In genomic region chr9:57765364-57766351, GRCm38 (mm10) we compare ENCODE assay signal across 8 mouse cellular contexts. TPM values are rescaled to one million over a fixed set of nuclear protein-coding genes. Genes with fewer than 3 reads are reported as not detected.
DNase-seq lines count a peak whose midpoint lies in the region; ATAC-seq and TF ChIP-seq lines count a peak whose summit lies in the region.

TSS of gene Clk3 (minus strand) at chr9:57765860.

- H3K36me3 ChIP-seq in E14TG2a.4 (ENCODE audit: insufficient read depth, low read length) = peaks cover 14% of the 10 kb centered on the region
- H3K36me3 ChIP-seq in forebrain, embryonic 10.5 days (replicated peaks) = peaks cover 13% of the 10 kb centered on the region
- peaks cover 11% of the 10 kb centered on the region for H3K36me3 ChIP-seq in heart, embryonic 14.5 days (ENCODE audit: control insufficient read depth, insufficient read depth, low read length)
- peaks cover 17% of the 10 kb centered on the region for H3K36me3 ChIP-seq in liver, postnatal 0 days (replicated peaks; ENCODE audit: insufficient read depth, low read length)
- peaks cover 4% of the 10 kb centered on the region for H3K36me3 ChIP-seq in neural tube, embryonic 14.5 days (ENCODE audit: control insufficient read depth, insufficient read depth, low read length)

- H3K4me1 ChIP-seq in E14TG2a.4 (replicated peaks; ENCODE audit: low read depth, low read length) = peaks cover 44% of the 10 kb centered on the region
- H3K4me1 ChIP-seq in forebrain, embryonic 10.5 days = peaks cover 48% of the 10 kb centered on the region
- H3K4me1 ChIP-seq in heart, embryonic 14.5 days (ENCODE audit: control insufficient read depth in 2 of 2, insufficient read depth in 2 of 2, low read length in 2 of 2) = peaks cover 39 to 61% of the 10 kb centered on the region in 2 experiments
- H3K4me1 ChIP-seq in liver, postnatal 0 days (ENCODE audit: insufficient read depth) = peaks cover 62% of the 10 kb centered on the region
- H3K4me1 ChIP-seq in neural tube, embryonic 14.5 days (ENCODE audit: control insufficient read depth, insufficient read depth, low read length) = peaks cover 28% of the 10 kb centered on the region

- DNase-seq in brain, embryonic 18.5 days (ENCODE audit: low read depth, low spot score) = peak; percentile 57
- DNase-seq in forebrain, embryonic 10.5 days (ENCODE audit: extremely low spot score, low spot score) = no peak
- DNase-seq in kidney, postnatal 4 days = peak; percentile 79 to 86
- peak; percentile 79 for DNase-seq in liver, postnatal 0 days
- DNase-seq in testis, postnatal 14 days (ENCODE audit: low spot score) = peak; percentile 77

- TF ChIP-seq CTCF in E14TG2a.4 (conservative IDR thresholded peaks at IDR 0.05; ENCODE audit: low read length) = no peak
- peak; percentile 23; the same call in 1 of the 2 replicates for TF ChIP-seq CTCF in liver, postnatal 0 days (IDR thresholded peaks at IDR 0.05; ENCODE audit: low read depth)

- peaks cover 36% of the 10 kb centered on the region for H3K27me3 ChIP-seq in E14TG2a.4 (ENCODE audit: insufficient read depth, low read length)
- 0 out of 2 replicates have a peak, but pooled peaks cover 7% of the 10 kb centered on the region for H3K27me3 ChIP-seq in forebrain, embryonic 10.5 days (ENCODE audit: poor library complexity, severe bottlenecking)
- H3K27me3 ChIP-seq in heart, embryonic 14.5 days (ENCODE audit: control insufficient read depth, insufficient read depth, low read length) = no peaks in the 10 kb centered on the region
- H3K27me3 ChIP-seq in liver, postnatal 0 days (ENCODE audit: insufficient read depth, low read length) = no peaks in the 10 kb centered on the region
- H3K27me3 ChIP-seq in neural tube, embryonic 14.5 days (ENCODE audit: control insufficient read depth, insufficient read depth, low read length) = no peaks in the 10 kb centered on the region

- H3K4me2 ChIP-seq in heart, embryonic 14.5 days (ENCODE audit: low read length) = peak within 1 kb of the TSS; percentile 97
- peak within 1 kb of the TSS; percentile 94 for H3K4me2 ChIP-seq in liver, postnatal 0 days (ENCODE audit: low read depth, low read length)
- peak within 1 kb of the TSS; percentile 99 for H3K4me2 ChIP-seq in neural tube, embryonic 14.5 days (ENCODE audit: low read depth, low read length)

- H3K9me3 ChIP-seq in E14TG2a.4 (ENCODE audit: low read length) = no peaks in the 10 kb centered on the region
- H3K9me3 ChIP-seq in forebrain, embryonic 10.5 days = no peaks in the 10 kb centered on the region
- no peaks in the 10 kb centered on the region for H3K9me3 ChIP-seq in heart, embryonic 14.5 days (ENCODE audit: control insufficient read depth, low read length)
- H3K9me3 ChIP-seq in liver, postnatal 0 days (ENCODE audit: low read length) = no peaks in the 10 kb centered on the region
- H3K9me3 ChIP-seq in neural tube, embryonic 14.5 days (ENCODE audit: control insufficient read depth, low read length) = no peaks in the 10 kb centered on the region

- peak within 1 kb of the TSS; percentile 95 for H3K4me3 ChIP-seq in E14TG2a.4 (replicated peaks; ENCODE audit: low read length)
- peak within 1 kb of the TSS; percentile 95 for H3K4me3 ChIP-seq in forebrain, embryonic 10.5 days
- peak within 1 kb of the TSS; percentile 79 to 89 for H3K4me3 ChIP-seq in heart, embryonic 14.5 days (ENCODE audit: control insufficient read depth in 1 of 2, insufficient read depth in 1 of 2, low read depth in 1 of 2, low read length in 2 of 2)
- peak within 1 kb of the TSS; percentile 89 for H3K4me3 ChIP-seq in liver, postnatal 0 days (ENCODE audit: low read depth, low read length)
- peak within 1 kb of the TSS; percentile 89 for H3K4me3 ChIP-seq in neural tube, embryonic 14.5 days (ENCODE audit: low read depth, low read length)

- no peak for TF ChIP-seq EP300 in liver, postnatal 0 days (IDR thresholded peaks at IDR 0.05; ENCODE audit: low read depth)

- WGBS in forebrain, embryonic 10.5 days = under 1% methylated on average over 93 of the region's 93 CpGs
- under 1% methylated on average over 90 of the region's 93 CpGs for WGBS in heart, embryonic 14.5 days
- 2% methylated on average over 93 of the region's 93 CpGs for WGBS in liver, postnatal 0 days (ENCODE audit: insufficient replicate concordance)
- under 1% methylated on average over 92 of the region's 93 CpGs for WGBS in neural tube, embryonic 14.5 days

- ATAC-seq in heart, embryonic 14.5 days (ENCODE audit: insufficient number of reproducible peaks, insufficient read depth, low FRiP score, low read depth) = peak; percentile 52
- ATAC-seq in liver, postnatal 0 days = peak; percentile 36
- ATAC-seq in neural tube, embryonic 14.5 days (ENCODE audit: low read depth) = peak; percentile 70

- peak within 1 kb of the TSS; percentile 99 for H3K9ac ChIP-seq in heart, embryonic 14.5 days (ENCODE audit: low read length)
- H3K9ac ChIP-seq in liver, postnatal 0 days (replicated peaks) = peak within 1 kb of the TSS; percentile 98
- H3K9ac ChIP-seq in neural tube, embryonic 14.5 days (replicated peaks; ENCODE audit: low read depth, low read length) = peak within 1 kb of the TSS; percentile 98

- peak within 1 kb of the TSS; percentile 99 for H3K27ac ChIP-seq in forebrain, embryonic 10.5 days
- peak within 1 kb of the TSS; percentile 94 to 99 for H3K27ac ChIP-seq in heart, embryonic 14.5 days (replicated peaks in 1 of 2; ENCODE audit: control insufficient read depth in 1 of 2, insufficient read depth in 1 of 2, low read depth in 2 of 2, low read length in 2 of 2)
- peak within 1 kb of the TSS; percentile 99 for H3K27ac ChIP-seq in liver, postnatal 0 days (ENCODE audit: low read depth)
- peak within 1 kb of the TSS; percentile 100 for H3K27ac ChIP-seq in neural tube, embryonic 14.5 days (ENCODE audit: low read depth, low read length)

RNA-seq across cellular contexts. Expression of gene Clk3, which starts in this region (rescaled TPM):
- 92.5 and 95.1 TPM in 2 replicates for polyA plus RNA-seq in forebrain, embryonic 10.5 days (2016; fragmentation: Nextera tagmentation; extraction: Ambion mirVana)
- polyA plus RNA-seq in heart, embryonic 14.5 days (2014; fragmentation: Nextera tagmentation; extraction: Ambion mirVana) = 46.3 and 53.2 TPM in 2 replicates
- 40.2 and 40.4 TPM in 2 replicates for polyA plus RNA-seq in liver, postnatal 0 days (2015; fragmentation: Nextera tagmentation; extraction: Ambion mirVana)
- polyA plus RNA-seq in neural tube, embryonic 14.5 days (2014; fragmentation: Nextera tagmentation; extraction: Ambion mirVana) = 58.5 and 64.6 TPM in 2 replicates
